Mouse (Mus musculus): ENCODE data around the gene Pnkp. TPM values are rescaled to one million over a fixed set of nuclear protein-coding genes. Genes with fewer than 3 reads are reported as not detected.
A peak's percentile ranks its signal among the peaks of the same experiment; 100 is the strongest.

Gene Pnkp
- polyA plus RNA-seq, 1 experiment from 2014 or later: 30.5 TPM

- Histone ChIP-seq H3K4me1 (peaks cover 59% of the 10 kb centered on the region), H3K36me3 (replicated peaks) (peaks cover 8% of the 10 kb centered on the region; the same call in 1 of the 2 replicates), H3K9ac (no peak overlapping the region), H3K4me3 (peak overlapping the region; percentile 75), H3K27me3 (replicated peaks) (no peaks in the 10 kb centered on the region), H3K27ac (peak overlapping the region; percentile 93), H3K4me2 (peak overlapping the region; percentile 94), H3K9me3 (no peaks in the 10 kb centered on the region)
- ATAC-seq (replicated peaks): no peak
- WGBS: 68% methylated on average over 9 of the region's 9 CpGs
These were observed 548 bp upstream of the Pnkp start for GRCm38 (mm10) chr7:44856265-44856916.

GRCm38 (mm10) chr7:44857905-44858304 lies 966 bp downstream of the Pnkp start:
- H3K4me1 ChIP-seq: peaks cover 57% of the 10 kb centered on the region
- peak overlapping the region; percentile 96; the same call in 1 of the 2 replicates for H3K9ac ChIP-seq
- no peak for ATAC-seq (replicated peaks)
- WGBS: 27% methylated on average over 8 of the region's 8 CpGs
- H3K27ac ChIP-seq: peak overlapping the region; percentile 93; the same call in 1 of the 2 replicates
- H3K9me3 ChIP-seq: no peaks in the 10 kb centered on the region
- H3K4me3 ChIP-seq: peak overlapping the region; percentile 75
- H3K4me2 ChIP-seq: peak overlapping the region; percentile 94
- no peaks in the 10 kb centered on the region for H3K27me3 ChIP-seq (replicated peaks)
- H3K36me3 ChIP-seq (replicated peaks): peaks cover 12% of the 10 kb centered on the region

- Histone ChIP-seq H3K27me3 (replicated peaks) (no peaks in the 10 kb centered on the region), H3K9me3 (no peaks in the 10 kb centered on the region), H3K4me3 (no peak overlapping the region), H3K4me1 (peaks cover 42% of the 10 kb centered on the region), H3K9ac (no peak overlapping the region), H3K4me2 (no peak overlapping the region), H3K27ac (no peak overlapping the region), H3K36me3 (replicated peaks) (peaks cover 25% of the 10 kb centered on the region)
- 93% methylated on average over 11 of the region's 11 CpGs for WGBS
- ATAC-seq (replicated peaks): no peak
These were observed 3.0 kb downstream of the Pnkp start for GRCm38 (mm10) chr7:44859896-44860295.

GRCm38 (mm10) chr7:44860576-44861428 lies 3.9 kb downstream of the Pnkp start:
- H3K27me3 ChIP-seq (replicated peaks): no peaks in the 10 kb centered on the region
- H3K4me3 ChIP-seq: no peak overlapping the region; the same call in 1 of the 2 replicates
- peaks cover 25% of the 10 kb centered on the region for H3K36me3 ChIP-seq (replicated peaks)
- WGBS: 52% methylated on average over 22 of the region's 22 CpGs
- H3K9ac ChIP-seq: no peak overlapping the region
- peak overlapping the region; percentile 27; the same call in 1 of the 2 replicates for H3K27ac ChIP-seq
- H3K9me3 ChIP-seq: no peaks in the 10 kb centered on the region
- peaks cover 42% of the 10 kb centered on the region for H3K4me1 ChIP-seq
- H3K4me2 ChIP-seq: no peak overlapping the region; the same call in 1 of the 2 replicates
- no peak for ATAC-seq (replicated peaks)

GRCm38 (mm10) chr7:44861429-44861816 lies 4.5 kb downstream of the Pnkp start:
- peaks cover 46% of the 10 kb centered on the region for H3K4me1 ChIP-seq
- no peak overlapping the region for H3K4me2 ChIP-seq
- H3K9me3 ChIP-seq: no peaks in the 10 kb centered on the region
- no peak overlapping the region for H3K9ac ChIP-seq
- H3K27me3 ChIP-seq (replicated peaks): no peaks in the 10 kb centered on the region
- 76% methylated on average over 14 of the region's 14 CpGs for WGBS
- H3K36me3 ChIP-seq (replicated peaks): peaks cover 25% of the 10 kb centered on the region
- H3K27ac ChIP-seq: no peak overlapping the region
- ATAC-seq (replicated peaks): no peak
- H3K4me3 ChIP-seq: no peak overlapping the region

- Histone ChIP-seq H3K36me3 (replicated peaks) (peaks cover 25% of the 10 kb centered on the region), H3K4me1 (peaks cover 53% of the 10 kb centered on the region), H3K4me2 (no peak overlapping the region), H3K9ac (no peak overlapping the region), H3K9me3 (no peaks in the 10 kb centered on the region), H3K4me3 (no peak overlapping the region), H3K27me3 (replicated peaks) (no peaks in the 10 kb centered on the region), H3K27ac (no peak overlapping the region)
- 88% methylated on average over 8 of the region's 8 CpGs for WGBS
- no peak for ATAC-seq (replicated peaks)
These were observed 5.5 kb downstream of the Pnkp start for GRCm38 (mm10) chr7:44862434-44862833.

- no peak overlapping the region for H3K9ac ChIP-seq
- no peak overlapping the region for H3K27ac ChIP-seq
- H3K4me1 ChIP-seq: peaks cover 53% of the 10 kb centered on the region
- H3K36me3 ChIP-seq (replicated peaks): peaks cover 25% of the 10 kb centered on the region
- ATAC-seq (replicated peaks): no peak
- H3K4me2 ChIP-seq: no peak overlapping the region
- no peaks in the 10 kb centered on the region for H3K27me3 ChIP-seq (replicated peaks)
- no peak overlapping the region for H3K4me3 ChIP-seq
- no peaks in the 10 kb centered on the region for H3K9me3 ChIP-seq
- WGBS: 91% methylated on average over 14 of the region's 14 CpGs
These were observed 6.3 kb downstream of the Pnkp start for GRCm38 (mm10) chr7:44863210-44863609.

- Histone ChIP-seq H3K4me2 (no peak overlapping the region), H3K4me1 (peaks cover 51% of the 10 kb centered on the region), H3K27me3 (replicated peaks) (no peaks in the 10 kb centered on the region), H3K27ac (no peak overlapping the region), H3K9ac (no peak overlapping the region), H3K9me3 (no peaks in the 10 kb centered on the region), H3K36me3 (replicated peaks) (peaks cover 25% of the 10 kb centered on the region), H3K4me3 (no peak overlapping the region)
- 85% methylated on average over 11 of the region's 11 CpGs for WGBS
- no peak for ATAC-seq (replicated peaks)
These were observed 7.1 kb downstream of the Pnkp start for GRCm38 (mm10) chr7:44863982-44864494.

- ATAC-seq (replicated peaks): no peak
- Histone ChIP-seq H3K4me1 (peaks cover 51% of the 10 kb centered on the region), H3K9ac (no peak overlapping the region), H3K4me2 (no peak overlapping the region), H3K9me3 (no peaks in the 10 kb centered on the region), H3K27ac (no peak overlapping the region), H3K27me3 (replicated peaks) (no peaks in the 10 kb centered on the region), H3K4me3 (no peak overlapping the region), H3K36me3 (replicated peaks) (peaks cover 25% of the 10 kb centered on the region)
- WGBS: 78% methylated on average over 24 of the region's 24 CpGs
These were observed 7.9 kb downstream of the Pnkp start for GRCm38 (mm10) chr7:44864595-44865542.

- Histone ChIP-seq H3K9me3 (no peaks in the 10 kb centered on the region), H3K36me3 (replicated peaks) (peaks cover 25% of the 10 kb centered on the region), H3K27me3 (replicated peaks) (no peaks in the 10 kb centered on the region), H3K27ac (0 out of 2 replicates have a peak overlapping the region, but pooled peaks have one; percentile 8), H3K4me1 (peaks cover 45% of the 10 kb centered on the region), H3K4me2 (peak overlapping the region; percentile 82), H3K9ac (no peak overlapping the region), H3K4me3 (peak overlapping the region; percentile 93; the same call in 1 of the 2 replicates)
- ATAC-seq (replicated peaks): no peak
- WGBS: 56% methylated on average over 15 of the region's 15 CpGs
These were observed 9.5 kb downstream of the Pnkp start for GRCm38 (mm10) chr7:44866276-44867009.
